Mouse (Mus musculus) thymus, postnatal 36 days (tissue): Measurements from ENCODE around the gene Rxfp3.

ENCODE experiments used
- DNase-seq, 2 experiments: peaks; one replicate each; pipeline ENCODE4 v3.0.0; 2022; ENCODE audit warnings: mixed read lengths in 2 of 2

Rxfp3 gene

DNA sequence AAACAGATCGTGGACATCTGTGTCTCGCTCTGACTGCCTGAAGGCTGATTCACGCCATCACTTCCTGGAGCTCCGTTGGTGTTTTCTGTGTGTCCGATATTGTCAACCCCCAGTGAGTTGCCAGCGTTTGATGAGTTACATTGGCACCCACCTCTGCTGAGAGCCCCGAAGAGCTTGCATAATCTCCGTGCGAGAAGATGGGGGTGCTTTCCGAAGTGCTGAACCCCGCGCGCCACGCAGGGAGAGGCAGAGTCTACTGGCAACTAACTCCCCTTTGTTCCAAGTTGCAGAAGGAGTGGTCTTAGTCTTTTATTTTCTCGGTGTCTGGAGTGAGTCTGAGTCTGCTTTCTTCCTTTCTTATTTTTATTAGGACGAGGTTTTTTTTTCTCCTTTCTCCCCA is at the start of gene Rxfp3:
Gene Rxfp3, minus strand, starts transcription at position 281 of the 400 bp plus-strand sequence.
- no peak for DNase-seq

DNA sequence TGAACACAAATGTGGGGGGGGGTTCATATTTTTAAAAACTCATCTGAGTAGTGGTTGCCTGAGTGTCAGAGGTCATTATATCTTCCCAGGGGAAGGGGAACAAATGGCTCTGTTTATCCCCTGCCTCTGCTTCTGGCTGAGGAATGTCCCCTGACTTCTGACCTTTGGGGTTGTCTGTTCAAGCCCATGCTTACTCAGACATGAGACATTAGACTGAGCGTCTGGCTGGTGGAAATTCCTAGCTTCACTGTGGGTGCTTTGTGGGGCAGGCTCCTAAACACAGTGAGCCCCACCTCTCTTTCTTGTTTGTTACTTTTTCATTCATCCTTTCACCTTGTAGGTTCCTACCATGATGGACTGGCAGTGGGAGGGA is 47.2 kb upstream of the Rxfp3 start:
- no peak for DNase-seq

DNA sequence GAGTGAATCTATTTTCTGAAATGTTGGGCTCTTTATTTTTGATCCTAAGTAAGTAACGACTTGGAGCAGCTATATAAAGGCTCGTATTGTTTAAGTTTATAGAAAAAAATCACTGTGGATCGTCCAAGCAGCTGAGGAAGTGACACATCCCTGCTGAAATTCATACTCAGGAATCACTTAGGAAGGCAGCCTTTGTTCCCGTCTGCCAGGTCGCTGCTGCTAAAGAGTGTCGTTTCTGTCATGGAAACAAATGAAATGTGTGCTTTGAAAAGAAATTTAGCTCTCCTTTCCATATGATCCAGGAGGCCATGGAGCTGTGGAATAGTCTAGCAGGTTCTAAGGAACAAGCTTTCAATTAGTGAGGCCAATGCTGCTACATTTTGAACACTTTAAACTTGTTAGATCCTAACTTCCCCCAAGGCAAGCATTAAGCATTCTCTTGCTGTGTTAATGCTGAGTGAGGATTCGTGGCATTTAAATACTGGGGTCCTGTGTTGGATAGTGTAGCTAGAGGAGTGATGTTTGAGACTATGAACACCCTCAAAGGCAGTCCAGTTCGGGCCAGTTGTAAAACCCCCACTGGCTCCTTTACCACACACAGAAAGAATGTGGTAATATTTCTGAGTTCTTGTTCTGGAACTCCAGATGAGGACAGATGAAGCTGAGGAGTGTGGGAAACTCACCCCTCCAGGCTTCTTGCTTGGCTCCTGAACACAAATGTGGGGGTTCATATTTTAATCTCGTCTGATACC is 46.6 kb upstream of the Rxfp3 start:
- no peak for DNase-seq

DNA sequence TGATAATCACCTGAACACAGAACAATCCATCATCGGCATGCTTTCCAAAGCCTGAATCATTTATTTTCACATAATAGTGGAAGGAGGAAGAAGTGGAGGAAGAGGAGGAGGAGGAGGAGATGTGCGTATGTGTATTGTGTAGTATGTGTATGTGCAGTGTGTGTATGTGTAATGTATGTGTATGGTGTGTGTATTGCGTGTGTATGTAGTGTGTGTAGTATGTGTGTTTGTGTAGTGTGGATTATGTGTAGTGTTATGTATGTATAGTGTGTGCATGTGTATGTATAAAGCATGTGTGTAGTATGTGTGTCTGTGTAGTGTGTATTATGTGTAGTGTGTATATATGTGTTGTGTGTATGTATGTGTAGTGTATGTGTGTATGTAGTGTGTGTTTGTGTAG is 45.9 kb upstream of the Rxfp3 start:
- no peak for DNase-seq

DNA sequence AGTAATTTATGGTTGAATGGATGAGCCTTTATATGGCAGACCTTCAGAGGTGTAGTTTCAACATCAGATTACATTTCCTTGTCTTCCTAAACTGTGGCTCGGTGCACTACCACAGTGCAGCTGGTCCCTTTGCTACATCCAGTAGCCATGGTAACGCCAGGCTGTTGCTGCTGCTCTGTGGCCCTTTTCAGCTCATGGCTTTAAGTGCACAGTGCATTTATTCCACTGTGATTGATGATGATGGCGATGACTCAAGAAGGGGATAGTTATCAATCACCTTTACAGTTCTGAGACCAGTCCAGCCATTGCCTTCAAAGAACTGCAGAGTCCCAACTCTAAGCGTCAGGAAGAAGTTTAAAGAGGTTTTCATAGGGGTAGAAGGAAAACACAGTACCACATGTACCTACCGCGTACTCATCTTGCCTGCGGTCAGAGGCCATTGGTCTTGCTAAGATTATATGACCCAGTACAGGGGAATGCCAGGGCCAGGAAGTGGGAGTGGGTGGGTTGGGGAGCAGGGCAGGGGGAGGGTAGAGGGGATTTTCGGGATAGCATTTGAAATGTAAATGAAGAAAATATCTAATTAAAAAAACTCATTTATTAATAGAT is 45.3 kb upstream of the Rxfp3 start:
- no peak for DNase-seq

DNA sequence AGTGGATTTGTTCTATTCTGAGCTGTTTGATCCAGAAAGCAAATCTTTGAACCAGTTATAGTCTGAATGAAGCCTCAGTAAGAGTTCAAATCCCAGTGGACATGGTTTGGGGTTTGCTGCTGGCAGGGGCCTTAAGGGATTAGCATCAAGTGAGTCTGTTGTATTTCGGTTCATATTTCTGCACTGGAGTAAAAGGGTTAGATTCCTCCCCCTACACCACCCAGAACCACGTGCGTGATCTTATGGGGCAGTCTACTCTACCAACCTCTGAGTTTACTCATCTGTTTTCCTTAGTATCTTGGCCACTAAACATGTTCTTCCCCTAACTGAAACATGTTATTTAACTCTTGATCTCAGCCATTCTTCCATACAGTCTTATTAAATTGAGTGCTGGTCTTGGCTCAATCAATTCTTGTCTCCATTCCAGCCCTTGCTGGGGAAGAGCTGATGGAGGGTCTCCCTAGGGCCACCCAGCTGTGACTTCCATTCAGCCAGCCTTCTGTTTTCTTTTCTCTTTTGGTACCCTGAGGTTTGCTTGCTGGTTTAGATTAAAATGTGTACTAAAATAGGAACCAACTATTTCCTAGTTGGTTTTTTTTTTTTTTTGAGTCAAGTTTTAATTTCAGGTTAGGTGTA is 38.1 kb upstream of the Rxfp3 start:
- DNase-seq: no peak

DNA sequence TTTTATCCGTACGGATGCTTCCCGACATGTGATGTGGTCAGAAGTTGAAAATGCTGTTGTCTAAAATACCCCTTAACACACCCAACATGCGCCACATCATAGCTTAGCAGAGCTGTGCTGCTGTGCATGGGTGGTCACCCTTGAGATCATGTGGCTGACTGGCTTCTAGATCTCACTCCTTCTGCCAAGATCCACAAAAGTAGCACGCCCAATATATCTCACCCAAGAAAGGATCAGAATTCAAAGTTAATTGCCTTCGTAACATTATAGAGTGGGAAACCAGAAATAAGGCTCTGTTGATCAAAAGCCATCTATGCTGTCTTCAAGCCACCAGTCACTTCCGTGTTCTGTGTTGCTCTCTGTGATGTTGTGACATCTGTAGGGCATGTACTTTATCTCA is 30.1 kb upstream of the Rxfp3 start:
- DNase-seq: no peak

DNA sequence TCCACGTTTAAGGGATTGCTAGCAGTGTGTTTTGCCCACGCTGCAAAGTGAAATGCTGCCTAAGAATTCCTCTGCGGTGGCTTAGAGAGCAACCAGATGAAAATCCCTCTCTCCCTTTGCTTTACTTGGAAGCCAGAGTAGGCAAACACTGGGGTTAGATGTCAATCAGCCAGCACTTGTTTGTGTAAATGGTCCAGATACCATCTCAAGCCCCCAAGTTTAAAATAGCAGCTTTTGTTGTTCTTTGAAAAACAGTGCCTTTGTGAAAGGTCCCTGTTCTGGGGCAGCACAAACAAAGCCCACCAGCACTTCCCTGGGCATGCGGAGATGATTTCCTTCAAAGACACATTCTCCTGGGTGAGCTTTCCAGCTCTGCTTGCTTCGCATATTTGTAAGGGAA is 28.5 kb upstream of the Rxfp3 start:
- no peak for DNase-seq

DNA sequence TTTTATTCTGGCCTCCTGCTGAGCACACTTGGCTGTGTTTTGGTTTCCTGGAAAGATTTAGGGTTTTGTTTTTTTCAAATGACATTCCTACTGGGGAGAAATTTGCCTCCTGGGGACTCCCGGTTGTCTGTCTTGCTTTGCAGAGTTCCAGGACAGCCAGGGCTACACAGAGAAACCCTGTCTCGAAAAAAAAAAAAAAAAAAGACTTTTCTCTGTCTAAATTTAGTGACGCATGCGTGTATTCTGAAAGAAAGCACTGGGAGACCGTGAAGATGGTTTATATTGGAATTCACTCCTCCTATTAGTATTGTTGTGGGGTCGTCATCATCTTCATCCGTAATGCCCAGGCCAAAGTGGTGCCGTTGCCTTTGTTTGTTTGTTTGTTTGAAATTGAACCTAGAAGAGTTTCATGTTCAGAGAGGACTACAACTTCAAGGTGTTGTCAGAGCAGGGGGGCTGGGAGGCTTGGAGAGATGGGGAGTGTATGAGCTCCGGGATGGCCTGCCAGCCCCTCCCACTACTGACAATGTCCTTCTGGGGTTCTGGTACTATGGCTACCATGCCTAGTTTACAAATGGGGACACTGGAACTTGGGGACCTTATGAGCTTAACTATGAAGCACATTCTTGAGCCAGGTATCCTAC is 27.9 kb upstream of the Rxfp3 start:
- DNase-seq: no peak

DNA sequence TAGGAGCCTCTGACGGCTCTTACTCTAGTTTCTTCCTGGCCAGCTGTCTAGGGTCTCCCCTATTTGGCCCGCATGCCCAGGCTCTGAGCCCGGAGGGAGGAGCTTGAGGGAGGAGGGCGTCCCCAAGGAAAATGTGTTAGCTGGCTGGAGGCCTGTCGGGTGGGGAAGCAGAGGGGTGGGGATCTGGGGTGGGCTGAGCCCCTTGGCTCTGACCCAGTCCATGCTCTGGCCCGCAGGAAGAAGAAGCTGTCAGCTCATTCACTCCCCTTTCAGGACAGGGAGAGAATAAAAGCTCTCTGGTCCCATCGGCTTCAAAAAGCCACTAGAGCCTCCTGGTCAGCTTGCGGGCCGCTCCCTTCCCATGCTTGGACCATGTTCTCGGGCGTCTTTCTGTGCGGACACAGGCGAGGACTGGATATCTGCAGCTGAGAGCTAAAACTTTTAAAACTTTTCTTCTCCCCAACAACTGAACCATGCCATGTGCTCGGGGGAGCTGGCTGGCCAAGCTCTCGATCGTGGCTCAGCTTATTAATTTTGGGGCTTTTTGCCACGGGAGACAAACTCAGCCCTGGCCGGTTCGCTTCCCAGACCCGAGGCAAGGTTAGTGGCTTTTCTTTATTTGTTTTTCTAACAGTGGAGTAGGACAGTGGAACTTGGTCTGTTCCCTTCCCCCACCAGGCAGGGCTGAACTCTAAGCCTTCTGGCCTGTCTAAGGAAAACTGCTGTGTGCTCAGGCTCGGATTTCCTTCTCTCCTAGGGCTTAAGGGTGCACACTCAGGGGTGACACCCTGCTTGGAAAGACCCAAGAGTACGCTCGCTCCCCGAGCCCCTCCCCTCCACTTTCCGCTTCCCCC is 27.0 kb upstream of the Rxfp3 start, which contains the start of gene Adamts12:
Gene Adamts12, plus strand, starts transcription at position 233 of the 854 bp plus-strand sequence.
- DNase-seq: no peak

DNA sequence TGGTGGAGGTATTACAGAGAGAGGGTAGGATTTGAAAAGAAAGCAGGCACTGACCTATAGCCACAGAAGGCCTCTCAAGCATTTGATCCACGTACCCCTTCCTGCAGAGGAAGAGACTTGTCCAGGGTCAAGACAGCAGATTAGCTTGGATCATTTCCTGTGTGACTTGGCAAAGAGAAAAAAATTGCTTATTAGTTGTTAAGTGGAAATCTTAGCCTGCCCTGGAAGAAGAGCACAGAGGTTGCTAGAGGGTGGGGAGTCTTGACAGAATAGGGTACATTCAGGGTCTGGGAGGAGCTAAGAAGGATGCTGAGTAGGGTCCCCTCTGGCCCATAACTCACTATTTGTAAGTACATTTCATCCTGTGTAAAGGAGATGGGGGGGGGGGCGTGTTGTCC is 26.4 kb upstream of the Rxfp3 start:
- DNase-seq: no peak

DNA sequence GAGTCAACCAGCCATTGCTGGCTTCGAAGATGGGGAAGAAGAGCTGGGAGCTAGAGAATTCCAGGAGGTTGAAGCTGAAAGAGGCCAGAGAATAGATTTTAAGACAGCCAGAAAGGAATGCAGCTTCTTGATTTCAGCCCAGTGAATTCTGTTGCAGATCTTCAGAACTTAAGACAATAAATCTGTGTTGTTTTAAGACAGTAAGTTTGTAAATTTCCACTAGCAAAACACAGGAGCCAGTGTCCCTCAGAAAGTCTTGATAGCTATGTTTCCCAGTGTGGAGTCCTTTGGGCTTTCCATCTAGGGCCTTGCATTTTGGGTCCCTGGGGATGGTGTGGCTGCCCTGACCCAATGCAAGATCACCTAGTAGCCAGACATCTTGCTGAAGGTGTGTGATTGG is 25.1 kb upstream of the Rxfp3 start:
- DNase-seq: no peak

DNA sequence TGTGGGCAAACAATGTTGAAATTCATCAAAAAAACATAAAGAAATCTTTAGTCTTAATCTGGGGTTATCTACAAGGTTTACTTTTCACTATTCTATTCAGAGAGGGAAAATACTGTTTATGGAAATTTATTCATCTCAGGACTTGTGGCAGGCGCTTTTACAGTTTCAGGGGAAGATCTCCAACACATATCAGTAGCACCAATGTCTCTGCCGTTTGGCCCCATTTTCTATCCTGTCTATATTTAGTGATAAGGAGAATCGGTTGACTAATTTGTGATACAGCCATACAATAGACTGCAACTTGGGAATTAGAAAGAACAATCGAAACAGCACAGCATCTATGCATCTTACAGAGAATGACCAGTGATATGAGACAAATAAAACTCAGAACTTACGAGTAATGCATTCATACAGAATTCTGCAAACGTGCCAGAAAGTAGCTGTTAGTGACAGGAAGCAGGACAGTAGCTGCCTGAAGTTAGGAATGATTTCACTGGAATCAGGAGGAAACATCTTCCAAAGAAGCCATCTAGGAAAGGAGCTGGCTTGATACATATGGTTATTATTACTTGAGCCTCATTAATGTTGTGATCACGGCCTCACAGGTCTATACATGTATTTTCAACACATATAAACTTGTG is 16.8 kb upstream of the Rxfp3 start:
- no peak for DNase-seq

DNA sequence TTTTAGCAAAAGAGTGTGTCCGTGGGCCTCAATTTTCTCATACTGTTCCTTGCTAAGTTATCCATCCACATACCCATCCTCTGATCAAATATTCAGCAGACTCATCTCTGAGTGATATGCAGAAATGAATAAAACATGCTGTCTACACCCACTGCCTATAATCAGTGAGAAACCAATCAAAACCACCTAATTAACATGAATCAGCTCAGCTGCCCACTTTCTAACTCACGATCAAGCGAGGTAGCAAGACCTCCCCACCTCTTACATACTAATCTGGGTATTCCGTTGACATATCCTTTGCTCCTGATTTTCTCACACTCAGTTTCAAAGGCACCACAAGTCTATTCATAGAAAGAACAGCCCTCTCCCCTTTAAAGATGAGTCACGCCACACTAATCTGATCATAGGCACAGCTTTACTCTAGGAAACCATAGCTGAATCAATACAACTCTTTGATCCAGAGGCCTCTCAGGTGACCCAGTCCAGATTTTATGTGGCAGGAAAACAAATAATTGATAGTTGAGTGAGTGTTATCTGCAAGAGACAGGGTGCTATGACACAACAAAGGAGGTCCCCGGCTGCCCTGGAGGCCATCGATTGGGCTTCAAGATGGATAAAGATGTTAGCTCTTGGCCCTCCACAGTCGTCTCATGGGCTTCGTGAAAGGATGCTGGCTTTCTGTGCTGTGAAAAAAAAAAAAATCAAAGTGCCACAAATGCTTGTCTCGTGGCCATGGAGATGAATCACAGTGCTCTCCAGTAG is 16.1 kb upstream of the Rxfp3 start:
- no peak for DNase-seq

DNA sequence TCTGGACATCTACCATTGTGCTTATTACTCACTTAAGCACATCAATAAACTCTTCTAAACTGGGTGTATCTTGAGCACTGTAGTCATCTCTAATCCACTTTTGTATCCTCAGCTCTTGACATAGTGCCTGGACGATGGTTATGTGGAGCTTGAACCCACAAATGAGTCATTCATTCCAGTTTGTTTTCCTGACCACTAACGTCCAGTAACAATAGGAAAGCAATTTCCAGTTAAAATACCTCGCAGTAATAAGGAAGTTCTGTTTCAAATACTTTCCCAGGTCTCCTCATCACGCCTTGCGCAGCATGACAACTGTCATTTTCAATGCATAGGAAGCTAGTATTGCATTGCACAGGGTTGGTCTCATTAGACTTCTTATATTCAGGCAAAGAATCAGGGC is 5.0 kb upstream of the Rxfp3 start:
- DNase-seq: no peak

DNA sequence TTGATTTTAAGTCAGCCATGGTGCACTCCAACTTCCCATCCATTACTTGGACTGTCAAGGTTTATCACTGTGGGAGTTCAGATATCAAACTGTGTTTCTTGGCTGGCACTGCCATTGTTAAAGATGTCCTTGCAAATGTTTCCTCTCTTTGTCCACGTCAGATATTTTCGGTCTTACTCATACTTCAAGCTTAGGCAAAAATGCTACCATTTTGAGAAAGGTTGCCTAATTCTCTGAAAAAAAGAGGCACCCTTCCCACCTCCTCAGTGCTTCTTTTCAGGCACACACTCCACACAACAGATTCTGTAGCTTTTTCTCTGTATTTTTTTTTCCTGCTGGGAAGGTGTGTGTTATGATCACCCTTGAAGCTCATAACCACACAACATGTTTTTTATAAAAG is 3.4 kb upstream of the Rxfp3 start:
- no peak for DNase-seq

DNA sequence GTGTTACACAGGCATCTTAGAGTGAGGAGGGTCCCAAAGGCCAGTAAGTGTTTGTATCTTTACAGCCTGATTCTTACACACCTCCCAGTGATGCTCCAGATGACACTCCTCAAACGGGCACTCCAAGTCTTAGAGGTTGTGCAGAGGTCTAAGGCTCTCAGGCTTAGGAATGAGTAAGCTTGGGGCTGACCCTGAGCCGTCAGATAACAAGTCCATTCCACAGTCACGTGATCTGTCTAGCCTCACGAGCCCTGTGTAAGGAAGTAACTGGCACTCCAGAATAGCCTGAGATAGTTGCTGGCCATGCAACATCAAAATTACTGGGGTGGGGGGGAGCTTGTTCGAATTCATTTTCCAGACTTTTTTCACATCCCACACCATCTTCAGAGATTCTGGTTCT is 2.3 kb upstream of the Rxfp3 start:
- DNase-seq: no peak

DNA sequence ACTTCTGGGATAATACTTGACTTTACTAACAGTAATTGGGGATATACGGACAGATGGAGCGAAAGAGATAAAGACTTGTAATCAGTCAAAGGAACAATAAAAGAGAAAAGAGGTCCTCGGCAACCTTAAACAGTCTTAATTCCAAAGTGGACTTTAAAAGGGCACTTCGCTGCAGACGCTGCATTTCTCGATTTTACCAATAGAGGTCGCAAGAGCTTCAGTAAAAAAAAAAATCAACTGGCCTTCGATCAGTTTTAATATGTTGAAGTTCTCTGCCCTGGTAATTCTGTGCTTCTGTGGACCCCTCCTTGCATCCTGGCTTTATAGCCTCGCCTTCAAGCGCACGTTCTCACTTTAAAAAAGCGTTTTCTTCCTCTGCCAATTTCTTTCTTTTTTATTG is 685 bp upstream of the Rxfp3 start:
- DNase-seq: no peak

DNA sequence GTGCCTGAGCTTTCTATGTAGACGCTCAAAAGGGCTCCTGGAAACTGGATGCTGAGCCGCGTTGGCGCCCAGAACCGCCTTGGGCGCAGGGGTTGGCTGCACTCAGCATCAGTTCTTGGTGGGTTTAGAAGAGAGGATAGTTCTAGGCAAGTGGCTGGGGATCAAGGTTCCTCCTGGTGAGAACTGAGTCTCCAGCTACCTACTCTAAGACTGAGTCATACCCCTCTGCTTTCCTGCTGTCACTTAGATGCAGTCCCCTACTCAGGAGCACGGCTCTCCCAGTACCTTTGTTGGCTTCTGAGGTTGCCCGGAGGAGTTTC is 455 bp downstream of the Rxfp3 start:
- no peak for DNase-seq

DNA sequence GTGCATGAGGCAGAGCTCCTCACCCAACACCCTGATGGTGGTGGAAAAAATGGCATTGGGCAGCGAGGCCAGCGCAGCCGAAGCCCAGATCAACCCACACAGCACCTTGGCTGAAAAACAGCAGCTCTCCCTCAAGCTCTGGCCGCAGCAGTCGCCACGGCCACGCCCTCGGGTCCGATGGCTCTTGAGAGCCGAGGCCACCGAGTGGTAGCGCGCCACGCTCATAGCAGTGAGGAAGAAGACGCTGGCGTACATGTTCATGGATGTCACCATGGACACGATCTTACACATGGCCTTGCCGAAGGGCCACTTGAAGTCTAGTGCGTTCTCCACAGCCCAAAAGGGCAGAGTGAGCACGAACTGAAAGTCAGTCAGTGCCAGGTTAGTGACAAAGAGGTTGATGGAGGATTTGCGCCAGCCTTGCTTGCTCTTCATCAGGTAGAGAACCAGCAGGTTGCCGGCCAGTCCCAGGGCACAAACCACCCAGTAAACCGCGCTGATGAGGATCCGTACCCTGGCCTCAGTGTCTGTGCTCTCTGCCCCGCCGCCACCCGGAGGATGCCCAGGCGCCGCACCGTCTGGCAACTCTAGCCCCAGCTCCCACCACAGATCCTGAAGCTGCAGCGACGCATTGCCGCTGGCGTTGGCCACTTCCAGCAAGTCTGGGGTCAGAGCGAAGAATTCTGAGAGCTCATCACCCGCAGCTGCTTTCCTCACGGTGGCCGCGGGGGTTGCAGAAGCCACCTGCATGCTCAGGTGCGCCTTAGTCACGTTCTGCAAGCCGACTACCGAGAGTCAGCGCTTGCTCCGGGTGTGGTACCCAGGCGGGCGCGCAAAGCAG is 1.0 kb downstream of the Rxfp3 start:
- DNase-seq: no peak

DNA sequence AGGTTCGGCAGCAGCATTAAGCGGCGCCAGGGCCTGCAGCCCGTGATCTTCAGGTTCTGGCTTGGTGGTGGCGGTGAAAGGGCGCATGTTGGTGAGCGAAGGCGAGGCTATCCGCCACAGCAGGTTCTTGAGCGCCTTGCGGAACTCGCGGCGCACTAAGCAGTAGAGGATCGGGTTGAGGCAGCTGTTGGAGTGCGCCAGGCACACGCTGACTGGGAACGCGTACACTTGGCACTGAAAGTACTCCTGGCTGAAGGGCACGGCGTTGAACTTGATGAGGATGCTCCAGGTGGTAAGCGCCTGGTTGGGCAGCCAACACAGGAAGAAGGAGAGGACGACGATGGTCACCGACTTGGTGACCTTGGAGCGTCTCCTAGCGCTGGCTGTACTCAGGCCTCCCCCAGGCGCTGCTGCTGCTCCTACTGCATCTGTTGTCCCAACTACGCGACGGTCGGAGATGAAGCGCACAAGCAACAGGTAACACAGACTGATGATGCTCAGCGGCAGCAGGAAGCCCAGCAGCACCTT is 1.8 kb downstream of the Rxfp3 start:
- no peak for DNase-seq
